Mouse (Mus musculus): Measurements from ENCODE around the gene Gm49395. TPM values are rescaled to one million over a fixed set of nuclear protein-coding genes. Genes with fewer than 3 reads are reported as not detected.

Gm49395 gene
- polyA plus RNA-seq (2012; rRNA removed) = 5.6 and 9.0 TPM in 2 replicates

DNA sequence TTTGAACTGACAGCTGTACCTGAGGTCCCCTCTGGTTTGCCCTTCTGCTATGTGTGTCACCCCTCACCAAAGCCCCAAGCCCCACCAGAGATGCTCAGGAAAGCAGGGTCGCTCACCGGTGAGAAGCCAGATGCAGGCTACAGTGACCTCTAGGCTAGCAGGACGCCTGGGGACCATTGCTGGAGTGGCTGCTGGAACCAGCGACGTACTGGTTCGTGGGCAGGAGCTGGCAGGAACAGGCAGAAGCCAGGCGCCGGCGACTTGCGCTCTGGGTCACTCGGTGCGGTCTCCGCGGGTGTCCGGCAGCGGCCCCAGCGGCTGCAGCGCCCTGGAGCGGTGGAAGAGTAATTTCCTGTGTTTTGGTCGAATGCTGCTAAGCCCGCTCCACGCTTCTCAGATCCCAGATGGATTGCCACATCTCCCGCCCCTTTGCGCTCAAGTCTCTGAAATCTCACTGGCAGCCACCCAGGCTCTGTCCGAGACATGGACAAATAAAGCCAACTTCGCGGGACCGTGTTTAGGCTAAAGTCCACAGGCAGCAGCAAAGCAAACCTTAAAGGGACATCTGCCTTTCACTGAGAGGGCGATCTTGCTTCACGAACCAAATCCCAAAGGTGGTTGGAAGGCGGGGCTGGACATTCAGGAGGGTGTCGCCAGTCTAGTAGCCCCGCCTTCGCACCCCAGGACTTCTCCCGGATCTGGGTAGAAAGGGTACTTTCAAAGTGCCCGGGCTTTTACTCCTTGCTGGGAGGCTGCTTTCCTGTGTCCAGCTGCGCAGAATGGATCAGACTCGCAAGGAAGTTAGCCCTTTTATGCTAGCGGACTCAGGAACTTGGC, at the start of gene Gm49395, which contains the start of gene Itga1:
Gm49395 (minus strand) TSS at position 567 of the 837 bp plus-strand sequence.
Itga1 (minus strand) TSS at position 610 of the 837 bp plus-strand sequence.
- Histone ChIP-seq H3K4me1 (ENCODE audit: control insufficient read depth, insufficient read depth, insufficient read length, low read length) (no peaks in the 10 kb centered on the region; the same call in 1 of the 2 replicates), H3K4me3 (ENCODE audit: low read depth, low read length) (peak within 1 kb of the TSS; percentile 71), H3K27ac (ENCODE audit: insufficient read depth, low read depth, low read length) (peak within 1 kb of the TSS; percentile 87), H3K36me3 (ENCODE audit: control insufficient read depth, insufficient read depth, low read length) (no peaks in the 10 kb centered on the region), H3K27me3 (ENCODE audit: control insufficient read depth, insufficient read depth, low read length) (no peaks in the 10 kb centered on the region)
- under 1% methylated on average over 39 of the region's 39 CpGs for WGBS
- TF ChIP-seq POLR2A (IDR thresholded peaks at IDR 0.05; ENCODE audit: low read depth, low read length) (peak; percentile 33), CTCF (IDR thresholded peaks at IDR 0.05; ENCODE audit: extremely low read depth, insufficient read length, insufficient replicate concordance, low read depth, low read length) (no peak)

DNA sequence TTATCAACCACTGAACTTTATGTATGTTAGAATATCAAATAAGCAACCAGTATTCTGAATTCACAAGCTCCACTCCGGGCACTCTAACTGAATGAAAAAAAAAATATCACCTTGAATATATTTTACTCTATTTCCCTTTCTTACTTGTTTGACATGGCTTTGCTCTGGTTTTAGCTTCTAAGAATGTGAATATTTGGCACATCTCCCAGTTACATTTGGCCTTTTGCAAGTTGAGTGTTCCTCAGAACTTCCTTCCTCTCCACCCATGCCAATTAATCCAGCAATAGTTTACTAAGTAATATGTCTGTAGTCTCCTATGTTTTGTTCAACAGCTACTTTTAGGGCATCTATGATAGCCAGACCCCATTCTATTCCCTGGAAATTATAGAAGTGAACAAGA, 48.9 kb upstream of the Gm49395 start:
- Histone ChIP-seq H3K27me3 (ENCODE audit: control insufficient read depth, insufficient read depth, low read length) (no peaks in the 10 kb centered on the region), H3K4me3 (ENCODE audit: low read depth, low read length) (no peak overlapping the region), H3K27ac (ENCODE audit: insufficient read depth, low read depth, low read length) (no peak overlapping the region), H3K36me3 (ENCODE audit: control insufficient read depth, insufficient read depth, low read length) (no peaks in the 10 kb centered on the region), H3K4me1 (ENCODE audit: control insufficient read depth, insufficient read depth, insufficient read length, low read length) (no peaks in the 10 kb centered on the region)
- WGBS = 88% methylated on average over 1 of the region's 1 CpGs
- TF ChIP-seq POLR2A (IDR thresholded peaks at IDR 0.05; ENCODE audit: low read depth, low read length) (no peak), CTCF (IDR thresholded peaks at IDR 0.05; ENCODE audit: extremely low read depth, insufficient read length, insufficient replicate concordance, low read depth, low read length) (no peak)

- Histone ChIP-seq H3K4me3 (ENCODE audit: low read depth, low read length) (no peak overlapping the region), H3K36me3 (ENCODE audit: control insufficient read depth, insufficient read depth, low read length) (no peaks in the 10 kb centered on the region), H3K27me3 (ENCODE audit: control insufficient read depth, insufficient read depth, low read length) (no peaks in the 10 kb centered on the region), H3K27ac (ENCODE audit: insufficient read depth, low read depth, low read length) (no peak overlapping the region), H3K4me1 (ENCODE audit: control insufficient read depth, insufficient read depth, insufficient read length, low read length) (no peaks in the 10 kb centered on the region)
- 88% methylated on average over 6 of the region's 6 CpGs for WGBS
- TF ChIP-seq CTCF (IDR thresholded peaks at IDR 0.05; ENCODE audit: extremely low read depth, insufficient read length, insufficient replicate concordance, low read depth, low read length) (no peak), POLR2A (IDR thresholded peaks at IDR 0.05; ENCODE audit: low read depth, low read length) (no peak)
Measured at GRCm38 (mm10) chr13:115149849-115150248, 48.1 kb upstream of the Gm49395 start.

GRCm38 (mm10) chr13:115143575-115143974, 41.9 kb upstream of the Gm49395 start:
- H3K27me3 ChIP-seq (ENCODE audit: control insufficient read depth, insufficient read depth, low read length) = no peaks in the 10 kb centered on the region
- no peak overlapping the region for H3K27ac ChIP-seq (ENCODE audit: insufficient read depth, low read depth, low read length)
- no peak overlapping the region for H3K4me3 ChIP-seq (ENCODE audit: low read depth, low read length)
- no peaks in the 10 kb centered on the region for H3K36me3 ChIP-seq (ENCODE audit: control insufficient read depth, insufficient read depth, low read length)
- H3K4me1 ChIP-seq (ENCODE audit: control insufficient read depth, insufficient read depth, insufficient read length, low read length) = no peaks in the 10 kb centered on the region
- no peak for TF ChIP-seq POLR2A (IDR thresholded peaks at IDR 0.05; ENCODE audit: low read depth, low read length)
- no peak for TF ChIP-seq CTCF (IDR thresholded peaks at IDR 0.05; ENCODE audit: extremely low read depth, insufficient read length, insufficient replicate concordance, low read depth, low read length)
- 84% methylated on average over 2 of the region's 2 CpGs for WGBS

DNA sequence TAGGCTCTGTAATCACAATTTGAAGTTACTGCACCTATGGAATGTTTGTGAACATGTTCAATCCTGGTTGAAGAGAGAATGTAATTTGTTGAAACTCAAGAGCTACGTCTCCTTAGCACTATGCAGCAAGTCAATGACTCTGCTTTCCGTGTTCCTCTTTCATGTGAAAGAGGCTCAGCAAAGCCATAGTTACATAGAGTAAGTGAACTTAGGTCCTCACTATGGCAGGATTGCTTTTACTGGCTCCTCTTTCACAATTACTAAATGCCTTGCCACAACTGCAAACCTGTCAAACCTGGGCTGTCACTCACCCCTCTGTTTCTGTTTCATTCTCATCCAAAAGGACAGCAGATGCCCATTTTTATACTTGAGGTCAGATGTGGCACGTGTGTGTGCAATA, 40.3 kb upstream of the Gm49395 start:
- H3K4me3 ChIP-seq (ENCODE audit: low read depth, low read length) = no peak overlapping the region
- H3K27ac ChIP-seq (ENCODE audit: insufficient read depth, low read depth, low read length) = no peak overlapping the region
- H3K4me1 ChIP-seq (ENCODE audit: control insufficient read depth, insufficient read depth, insufficient read length, low read length) = no peaks in the 10 kb centered on the region
- H3K27me3 ChIP-seq (ENCODE audit: control insufficient read depth, insufficient read depth, low read length) = no peaks in the 10 kb centered on the region
- 81% methylated on average over 3 of the region's 3 CpGs for WGBS
- no peaks in the 10 kb centered on the region for H3K36me3 ChIP-seq (ENCODE audit: control insufficient read depth, insufficient read depth, low read length)
- no peak for TF ChIP-seq POLR2A (IDR thresholded peaks at IDR 0.05; ENCODE audit: low read depth, low read length)
- TF ChIP-seq CTCF (IDR thresholded peaks at IDR 0.05; ENCODE audit: extremely low read depth, insufficient read length, insufficient replicate concordance, low read depth, low read length) = no peak

DNA sequence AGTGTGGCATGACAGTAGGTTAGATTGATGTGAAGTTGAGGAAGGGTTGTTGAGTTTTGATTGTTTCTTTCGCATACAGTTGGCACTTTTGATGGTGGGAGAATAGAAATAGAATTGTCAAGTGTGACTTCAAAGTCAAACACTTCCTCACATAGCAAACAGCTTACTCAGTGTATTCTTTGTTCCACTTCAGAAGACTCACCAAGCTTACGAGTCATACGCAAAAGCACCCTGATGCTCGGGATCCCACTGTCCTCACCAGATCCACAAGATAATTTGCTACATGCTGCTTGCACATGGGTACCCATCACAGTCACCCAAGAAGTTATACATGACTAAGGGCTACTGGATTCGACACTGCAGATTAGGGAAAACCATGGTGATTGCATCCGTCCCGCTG, 36.8 kb upstream of the Gm49395 start:
- Histone ChIP-seq H3K4me1 (ENCODE audit: control insufficient read depth, insufficient read depth, insufficient read length, low read length) (no peaks in the 10 kb centered on the region), H3K27ac (ENCODE audit: insufficient read depth, low read depth, low read length) (no peak overlapping the region), H3K27me3 (ENCODE audit: control insufficient read depth, insufficient read depth, low read length) (no peaks in the 10 kb centered on the region), H3K4me3 (ENCODE audit: low read depth, low read length) (no peak overlapping the region), H3K36me3 (ENCODE audit: control insufficient read depth, insufficient read depth, low read length) (no peaks in the 10 kb centered on the region)
- 92% methylated on average over 7 of the region's 7 CpGs for WGBS
- TF ChIP-seq POLR2A (IDR thresholded peaks at IDR 0.05; ENCODE audit: low read depth, low read length) = no peak
- TF ChIP-seq CTCF (IDR thresholded peaks at IDR 0.05; ENCODE audit: extremely low read depth, insufficient read length, insufficient replicate concordance, low read depth, low read length) = no peak

DNA sequence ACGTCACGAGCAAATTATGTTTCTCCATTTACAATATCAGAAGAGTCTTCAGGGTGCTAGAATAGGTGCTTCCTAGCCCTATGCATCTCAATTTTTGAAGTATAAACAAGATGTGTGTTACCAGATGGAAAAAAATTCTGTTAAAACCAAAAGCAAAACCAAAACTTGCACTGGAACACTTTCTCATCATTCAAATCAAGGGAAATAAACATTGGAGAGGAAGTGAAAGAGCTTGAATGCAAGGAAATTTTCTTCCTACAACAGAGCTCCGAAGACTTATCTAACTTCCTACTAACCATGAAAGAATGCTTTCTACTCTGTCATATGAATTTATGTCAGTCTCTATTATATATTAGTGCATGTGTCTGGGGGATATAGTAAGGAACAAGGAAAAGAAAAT, 35.0 kb upstream of the Gm49395 start:
- WGBS = 54% methylated on average over 3 of the region's 3 CpGs
- H3K36me3 ChIP-seq (ENCODE audit: control insufficient read depth, insufficient read depth, low read length) = no peaks in the 10 kb centered on the region
- no peak overlapping the region for H3K4me3 ChIP-seq (ENCODE audit: low read depth, low read length)
- H3K27me3 ChIP-seq (ENCODE audit: control insufficient read depth, insufficient read depth, low read length) = no peaks in the 10 kb centered on the region
- H3K27ac ChIP-seq (ENCODE audit: insufficient read depth, low read depth, low read length) = no peak overlapping the region
- TF ChIP-seq CTCF (IDR thresholded peaks at IDR 0.05; ENCODE audit: extremely low read depth, insufficient read length, insufficient replicate concordance, low read depth, low read length) (no peak), POLR2A (IDR thresholded peaks at IDR 0.05; ENCODE audit: low read depth, low read length) (no peak)
- no peaks in the 10 kb centered on the region for H3K4me1 ChIP-seq (ENCODE audit: control insufficient read depth, insufficient read depth, insufficient read length, low read length)

Measured in small intestine, adult 2 months (tissue).